Mouse (Mus musculus) heart, adult 2 months (tissue): Measurements from ENCODE around the gene Fgl2. TPM values are rescaled to one million over a fixed set of nuclear protein-coding genes. Genes with fewer than 3 reads are reported as not detected.

ENCODE experiments used
- DNase-seq, 2 experiments: peaks; one replicate each; pipeline ENCODE4 v3.0.0; 2021
- H3K27ac ChIP-seq: fragments of 200-600 bp; 2 replicates; pipeline ENCODE4 v1.8.1; 2022
- H3K27me3 ChIP-seq: fragments of 200-500 bp; 2 replicates; pipeline ENCODE4 v1.6.1; 2012; ENCODE audit warnings: mild to moderate bottlenecking, low read length, inconsistent platforms, mixed read lengths; ENCODE audit not compliant: control insufficient read depth, insufficient read depth
- H3K36me3 ChIP-seq: fragments of 200-500 bp; 2 replicates; pipeline ENCODE4 v1.6.1; 2012; ENCODE audit warnings: low read length, inconsistent platforms; ENCODE audit not compliant: control insufficient read depth, insufficient read depth
- H3K4me1 ChIP-seq: fragments of 200-500 bp; 2 replicates; pipeline ENCODE4 v1.6.1; 2011; ENCODE audit warnings: low read length; ENCODE audit not compliant: control insufficient read depth, insufficient read depth
- H3K4me3 ChIP-seq: fragments of 200-600 bp; 2 replicates; pipeline ENCODE4 v1.8.1; 2022
- H3K79me2 ChIP-seq: fragments of 200-500 bp; replicated peaks from 2 replicates; pipeline ENCODE4 v1.6.1; 2012; ENCODE audit warnings: mild to moderate bottlenecking, inconsistent platforms, low read length, moderate library complexity, mixed read lengths; ENCODE audit not compliant: control insufficient read depth, insufficient read depth
- H3K9ac ChIP-seq: fragments of 200-500 bp; 2 replicates; pipeline ENCODE4 v1.6.1; 2012; ENCODE audit warnings: low read depth, mild to moderate bottlenecking, control low read depth, inconsistent platforms, low read length, mixed read lengths
- CTCF ChIP-seq: fragments of 200-600 bp; IDR thresholded peaks from 2 replicates; pipeline ENCODE4 v1.8.1; 2022; ENCODE audit warnings: antibody characterized with exemption, mild to moderate bottlenecking, moderate library complexity
- EP300 ChIP-seq: fragments of 200-500 bp; IDR thresholded peaks from 2 replicates; pipeline ENCODE4 v1.6.1; 2011; ENCODE audit warnings: low read depth, low read length, control low read depth; ENCODE audit not compliant: insufficient read depth
- POLR2A ChIP-seq: fragments of 200-500 bp; IDR thresholded peaks from 2 replicates; pipeline ENCODE4 v1.6.1; 2011; ENCODE audit warnings: mild to moderate bottlenecking, low read depth, low read length, control low read depth; ENCODE audit not compliant: insufficient read depth
- WGBS: fragments of 180-500 bp; shearing (Covaris S2); methylation state at CpG from one replicate; pipeline ENCODE4 v1.1.7; 2018; 5-methylcytosine and 5-hydroxymethylcytosine counted together
- intact Hi-C: fragments of 180-260 bp; cut with DNase I; formaldehyde crosslinking; loops from one replicate; pipeline ENCODE4 v1.15.1; 2025
- polyA plus RNA-seq: library from polyadenylated mRNA; depleted of rRNA; stranded (reverse); fragments of >200 nt; gene quantifications from 2 replicates; pipeline ENCODE4 v1.2.3, GENCODE M21; 2012
- total RNA-seq, 2 experiments: library from RNA; stranded (reverse); gene quantifications; 2 replicates each; pipeline ENCODE4 v1.2.3; 2021

The Fgl2 gene
- total and polyA plus RNA-seq, 3 experiments = 16.9 to 27.2 (median 26.3) TPM

DNA sequence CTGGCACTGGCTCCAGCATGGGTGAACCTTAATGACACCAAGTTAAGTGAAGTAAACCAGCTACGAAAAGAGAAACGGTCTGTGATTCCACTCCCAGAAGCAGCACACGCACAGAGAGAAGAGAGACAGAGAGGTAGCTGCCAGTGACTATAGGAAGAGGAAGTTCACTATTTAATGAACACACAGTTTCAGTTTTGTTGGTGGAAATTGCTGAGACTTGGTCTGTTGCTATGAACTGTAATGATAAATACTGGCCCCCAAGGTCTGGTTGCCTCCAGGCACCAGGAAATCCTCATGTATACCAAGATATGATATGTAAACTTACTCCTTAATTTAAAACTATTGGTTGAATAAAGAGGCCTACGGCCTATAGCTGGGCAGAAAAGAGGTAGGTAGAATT, 14.0 kb downstream of the Fgl2 start:
- no peaks in the 10 kb centered on the region for H3K27me3 ChIP-seq
- no peaks in the 10 kb centered on the region for H3K79me2 ChIP-seq
- TF ChIP-seq CTCF (no peak), POLR2A (no peak), EP300 (no peak)
- no peak for DNase-seq
- no peak overlapping the region for H3K27ac ChIP-seq
- no peaks in the 10 kb centered on the region for H3K36me3 ChIP-seq
- no peak overlapping the region for H3K9ac ChIP-seq
- no peak overlapping the region for H3K4me3 ChIP-seq
- intact Hi-C loops = no loop called here
- H3K4me1 ChIP-seq = no peaks in the 10 kb centered on the region; the same call in none of the 2 replicates
- 60% methylated on average over 4 of the region's 4 CpGs for whole genome bisulfite sequencing

DNA sequence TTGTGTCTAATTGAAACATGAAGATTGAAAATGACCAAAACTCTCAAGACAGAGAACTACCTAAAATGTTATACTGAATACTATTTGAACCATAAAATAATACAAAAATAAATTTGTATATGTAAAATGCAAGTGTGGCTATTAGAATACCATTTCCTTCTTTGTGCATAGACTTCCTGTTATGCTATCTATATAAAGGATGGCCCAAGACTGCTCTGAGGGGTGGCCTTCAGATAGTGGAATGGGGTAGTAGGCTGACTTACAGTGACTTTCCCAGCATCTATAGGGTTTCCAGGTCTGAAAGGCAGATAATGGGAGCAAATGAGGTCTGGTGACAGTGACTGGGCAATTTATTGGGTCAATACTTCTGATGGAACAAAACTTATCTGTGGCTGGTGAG, 14.9 kb downstream of the Fgl2 start:
- H3K9ac ChIP-seq = no peak overlapping the region
- intact Hi-C loops = no loop called here
- no peaks in the 10 kb centered on the region for H3K27me3 ChIP-seq
- H3K79me2 ChIP-seq = no peaks in the 10 kb centered on the region
- TF ChIP-seq EP300 = no peak
- TF ChIP-seq POLR2A = no peak
- TF ChIP-seq CTCF = no peak
- H3K4me3 ChIP-seq = no peak overlapping the region
- DNase-seq = no peak
- H3K36me3 ChIP-seq = no peaks in the 10 kb centered on the region
- peaks cover 3% of the 10 kb centered on the region for H3K4me1 ChIP-seq
- no peak overlapping the region for H3K27ac ChIP-seq

DNA sequence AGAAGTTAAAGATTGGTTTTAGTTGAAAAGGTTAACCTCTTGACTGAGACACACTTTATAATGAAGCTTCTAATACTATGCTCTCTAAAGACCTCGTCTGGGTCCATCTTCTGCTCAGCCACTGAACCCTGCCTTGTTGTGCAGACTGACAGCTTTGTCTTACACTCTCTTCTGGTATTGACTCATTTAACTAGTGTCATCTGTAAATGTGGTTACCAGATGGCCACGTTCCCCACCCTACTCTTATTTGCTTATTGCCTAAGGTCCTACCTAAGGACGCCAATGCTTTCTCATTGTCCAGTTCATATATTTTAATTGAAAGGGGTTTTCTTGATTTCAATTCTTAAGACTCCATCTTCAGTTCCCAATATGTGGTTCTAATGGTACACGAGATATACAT, 16.4 kb downstream of the Fgl2 start:
- intact Hi-C loops = no loop called here
- DNase-seq = no peak
- Histone ChIP-seq H3K27ac (no peak overlapping the region), H3K9ac (no peak overlapping the region), H3K27me3 (no peaks in the 10 kb centered on the region), H3K79me2 (no peaks in the 10 kb centered on the region), H3K4me1 (peaks cover 3% of the 10 kb centered on the region), H3K4me3 (no peak overlapping the region), H3K36me3 (no peaks in the 10 kb centered on the region)
- TF ChIP-seq EP300 = no peak
- no peak for TF ChIP-seq CTCF
- no peak for TF ChIP-seq POLR2A
- WGBS = 94% methylated on average over 4 of the region's 4 CpGs

DNA sequence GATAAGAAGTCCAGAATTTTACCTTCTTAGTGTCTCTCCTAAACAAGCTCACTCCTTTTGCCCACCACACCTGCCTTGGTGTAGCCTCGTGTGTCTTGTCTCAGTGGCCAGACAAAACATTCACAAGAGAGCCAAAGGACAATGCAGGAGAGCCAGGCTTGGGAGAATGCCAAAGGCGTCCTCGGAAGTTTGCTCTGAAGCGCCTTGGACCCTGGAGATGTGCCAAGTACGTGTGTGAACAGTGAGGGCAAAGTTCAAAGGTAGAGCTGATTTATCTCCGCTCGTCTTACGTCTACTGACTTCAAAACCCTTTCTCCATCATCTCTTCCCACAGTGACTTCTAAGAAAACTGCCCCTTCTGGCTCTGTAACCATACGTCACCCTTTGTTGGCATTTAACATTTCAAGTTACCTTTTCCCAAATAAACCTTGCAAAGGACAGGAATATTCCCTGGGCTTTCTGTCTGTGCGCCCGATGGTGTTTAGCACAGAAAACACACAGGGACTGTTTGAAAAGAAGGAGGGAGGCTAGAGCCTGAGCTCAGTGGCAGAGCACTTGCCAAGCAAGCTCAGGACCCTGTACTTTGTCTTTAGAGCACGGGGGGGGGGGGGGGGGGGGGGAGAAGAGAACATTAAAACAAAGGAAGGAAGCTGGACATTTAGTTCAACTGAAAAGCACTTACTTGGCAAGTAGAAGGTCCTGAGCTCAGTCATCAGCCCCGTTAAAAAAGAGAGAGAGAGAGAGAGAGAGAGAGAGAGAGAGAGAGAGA, 19.4 kb downstream of the Fgl2 start:
- Histone ChIP-seq H3K79me2 (no peaks in the 10 kb centered on the region), H3K9ac (no peak overlapping the region), H3K36me3 (no peaks in the 10 kb centered on the region), H3K27me3 (no peaks in the 10 kb centered on the region), H3K4me3 (no peak overlapping the region), H3K27ac (no peak overlapping the region), H3K4me1 (peaks cover 4% of the 10 kb centered on the region)
- WGBS = 25% methylated on average over 13 of the region's 13 CpGs
- intact Hi-C loops = no loop called here
- TF ChIP-seq EP300 (no peak), POLR2A (no peak), CTCF (no peak)
- DNase-seq = no peak

DNA sequence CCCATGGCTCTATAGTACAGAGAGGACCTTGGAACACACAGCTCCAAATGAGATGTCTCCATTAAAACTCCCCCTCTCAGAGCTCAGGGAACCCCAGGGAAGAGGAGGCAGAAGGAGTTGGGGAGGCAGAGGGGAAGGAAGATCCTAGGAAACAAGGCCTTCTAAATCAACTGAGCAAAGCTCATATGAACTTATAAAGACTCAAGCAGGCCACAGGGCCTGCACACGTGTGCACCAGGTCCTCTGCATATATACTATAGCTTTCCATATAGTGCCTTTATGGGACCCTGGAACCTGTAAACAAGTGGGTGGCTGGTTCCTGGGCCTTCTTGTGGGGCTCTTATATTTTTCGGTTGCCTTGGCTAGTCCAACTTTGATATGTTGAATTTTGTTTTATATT, 22.1 kb downstream of the Fgl2 start:
- H3K4me1 ChIP-seq = peaks cover 4% of the 10 kb centered on the region
- H3K9ac ChIP-seq = no peak overlapping the region
- H3K27me3 ChIP-seq = no peaks in the 10 kb centered on the region
- H3K27ac ChIP-seq = no peak overlapping the region
- intact Hi-C loops = no loop called here
- TF ChIP-seq POLR2A (no peak), EP300 (no peak), CTCF (no peak)
- 83% methylated on average over 2 of the region's 2 CpGs for WGBS
- DNase-seq = no peak
- H3K4me3 ChIP-seq = no peak overlapping the region
- H3K36me3 ChIP-seq = no peaks in the 10 kb centered on the region
- no peaks in the 10 kb centered on the region for H3K79me2 ChIP-seq

DNA sequence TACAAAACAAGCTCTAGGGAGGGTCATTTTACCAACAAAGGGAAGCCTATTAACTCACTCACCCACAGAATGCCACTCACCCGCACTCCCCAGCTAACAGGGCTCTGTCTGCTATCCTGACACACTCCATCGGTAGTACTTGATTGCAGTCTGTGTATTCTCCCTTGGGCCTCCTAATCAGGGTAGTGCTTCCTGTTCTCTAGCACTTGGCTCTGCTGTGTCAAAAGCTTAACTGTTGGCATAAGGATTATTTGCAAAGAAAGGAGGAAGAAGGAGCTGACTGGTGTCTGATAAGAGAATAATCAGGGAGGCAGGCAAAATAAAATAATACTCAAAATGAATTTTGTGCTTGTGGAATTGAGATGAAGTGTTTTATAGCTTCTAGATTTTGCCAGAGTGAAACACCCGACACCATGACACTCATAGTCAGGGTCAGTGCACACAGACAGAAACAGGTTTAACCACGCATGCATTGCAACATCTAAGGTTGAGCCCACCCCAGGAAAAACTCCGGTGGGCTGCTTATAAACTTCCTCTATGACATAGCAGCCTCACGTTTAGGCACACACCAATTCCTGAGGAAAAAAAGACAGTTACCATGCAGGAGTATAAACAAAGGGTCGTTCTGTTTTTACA, 22.9 kb downstream of the Fgl2 start:
- no peak overlapping the region for H3K4me3 ChIP-seq
- WGBS = 30% methylated on average over 7 of the region's 7 CpGs
- TF ChIP-seq POLR2A (no peak), CTCF (no peak), EP300 (no peak)
- peaks cover 4% of the 10 kb centered on the region for H3K4me1 ChIP-seq
- H3K79me2 ChIP-seq = no peaks in the 10 kb centered on the region
- no peak overlapping the region for H3K27ac ChIP-seq
- no peak for DNase-seq
- H3K9ac ChIP-seq = no peak overlapping the region
- H3K27me3 ChIP-seq = no peaks in the 10 kb centered on the region
- intact Hi-C loops = no loop called here
- no peaks in the 10 kb centered on the region for H3K36me3 ChIP-seq
